26 mouse cellular contexts compared by ENCODE assay signal in genomic region chr3:96124235-96124634, GRCm38 (mm10). TPM values are rescaled to one million over a fixed set of nuclear protein-coding genes. Genes with fewer than 3 reads are reported as not detected.
"Had no signal": no experiment of that assay in that cellular context is flagged by ENCODE, and none has a peak within 500 bp of the region (broad histone marks: within the 10 kb centered on the region; RNA-seq: fewer than 3 reads in every experiment).

No protein-coding gene starts in this region.

- H3K4me1 ChIP-seq: embryonic facial prominence, embryonic 10.5 days; embryonic facial prominence, embryonic 12.5 days; embryonic facial prominence, embryonic 13.5 days; embryonic facial prominence, embryonic 15.5 days; forebrain, embryonic 10.5 days; forebrain, embryonic 12.5 days; forebrain, embryonic 13.5 days; forebrain, embryonic 15.5 days had no signal

- H3K27ac ChIP-seq: embryonic facial prominence, embryonic 10.5 days; embryonic facial prominence, embryonic 12.5 days; embryonic facial prominence, embryonic 13.5 days; embryonic facial prominence, embryonic 15.5 days; forebrain, embryonic 10.5 days; forebrain, embryonic 12.5 days; forebrain, embryonic 13.5 days; forebrain, embryonic 15.5 days; heart, adult 2 months; heart, embryonic 10.5 days had no signal

- H3K9ac ChIP-seq: embryonic facial prominence, embryonic 12.5 days; embryonic facial prominence, embryonic 13.5 days; embryonic facial prominence, embryonic 15.5 days; forebrain, embryonic 12.5 days; forebrain, embryonic 13.5 days; forebrain, embryonic 15.5 days; forebrain, postnatal 0 days had no signal

- H3K9me3 ChIP-seq: embryonic facial prominence, embryonic 10.5 days; embryonic facial prominence, embryonic 12.5 days; embryonic facial prominence, embryonic 13.5 days; embryonic facial prominence, embryonic 15.5 days; forebrain, embryonic 10.5 days; forebrain, embryonic 12.5 days; forebrain, embryonic 13.5 days; forebrain, embryonic 15.5 days; heart, embryonic 10.5 days had no signal

- H3K36me3 ChIP-seq: embryonic facial prominence, embryonic 10.5 days; embryonic facial prominence, embryonic 12.5 days; embryonic facial prominence, embryonic 13.5 days; embryonic facial prominence, embryonic 15.5 days; forebrain, embryonic 10.5 days; forebrain, embryonic 12.5 days; forebrain, embryonic 15.5 days; heart, embryonic 10.5 days had no signal

- H3K27me3 ChIP-seq: embryonic facial prominence, embryonic 12.5 days; embryonic facial prominence, embryonic 13.5 days; embryonic facial prominence, embryonic 15.5 days; forebrain, embryonic 12.5 days; forebrain, embryonic 13.5 days; forebrain, embryonic 15.5 days had no signal

- DNase-seq: cerebellum, adult 8-10 months; cerebellum, adult 9-10 months; cerebellum, adult 9-11 months; cerebellum, postnatal 10 days; cerebellum, postnatal 14 days; cerebellum, postnatal 25 days; cerebellum, postnatal 36 days; embryo, embryonic 11 days; forebrain, postnatal 0 days; gastrocnemius, postnatal 10 days; gastrocnemius, postnatal 14 days; gastrocnemius, postnatal 25 days; heart, adult 11 months; heart, adult 18-20 months; heart, adult 2 months had no signal

- H3K4me3 ChIP-seq: embryonic facial prominence, embryonic 10.5 days; embryonic facial prominence, embryonic 12.5 days; embryonic facial prominence, embryonic 13.5 days; embryonic facial prominence, embryonic 15.5 days; erythroblast, embryonic 14.5 days; forebrain, embryonic 10.5 days; forebrain, embryonic 12.5 days; forebrain, embryonic 13.5 days; forebrain, embryonic 15.5 days; heart, adult 2 months; heart, embryonic 10.5 days had no signal

RNA-seq across cellular contexts. Expression of gene Mtmr11, which starts 37.6 kb away (rescaled TPM):
- total RNA-seq: granulocyte monocyte progenitor cell, adult 5-6 weeks had no signal
- polyA plus RNA-seq: erythroblast, embryonic 14.5 days had no signal

RNA-seq across cellular contexts. Expression of gene Sv2a, which starts 56.7 kb away (rescaled TPM):
- polyA plus RNA-seq: erythroblast, embryonic 14.5 days had no signal
